Mouse (Mus musculus): ENCODE results near the gene Bcl2a1c. TPM values are rescaled to one million over a fixed set of nuclear protein-coding genes. Genes with fewer than 3 reads are reported as not detected.
A peak's percentile ranks its signal among the peaks of the same experiment; 100 is the strongest.
"Not testable (repeated sequence)": the region's sequence is repeated elsewhere in the genome, so short reads cannot be mapped to it uniquely, and the experiment has no call there.

Bcl2a1c gene
- total and polyA plus RNA-seq, 2 experiments from 2014 or later = not detected

DNA sequence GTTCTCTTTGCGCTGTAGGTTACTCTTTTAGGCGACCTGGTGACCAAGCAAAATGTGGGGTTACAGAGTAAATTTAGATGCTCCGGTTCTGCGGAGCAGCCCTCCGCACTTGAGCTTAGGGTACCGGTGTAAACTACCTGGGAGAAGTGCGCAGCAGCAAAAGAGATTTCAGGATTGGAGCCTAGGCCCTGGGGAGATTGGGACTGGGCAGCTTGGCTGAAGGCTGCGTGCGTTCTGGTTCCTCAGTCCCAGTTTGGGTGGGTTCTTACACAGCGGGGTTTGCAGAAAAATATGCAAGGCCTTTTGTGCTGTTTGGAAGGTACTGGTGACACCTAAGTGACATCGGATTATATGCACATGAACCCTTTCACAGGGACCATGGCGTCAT, 38.5 kb downstream of the Bcl2a1c start:
- peak overlapping the region; percentile 52 for H3K4me3 ChIP-seq (ENCODE audit: low read length)
- 0 out of 2 replicates have a peak, but pooled peaks have one; percentile 21 for ATAC-seq
- peak overlapping the region; percentile 83 for H3K4me2 ChIP-seq (ENCODE audit: low read depth, low read length)
- H3K4me1 ChIP-seq (ENCODE audit: insufficient read depth, low read length) = no peaks in the 10 kb centered on the region
- no peak for TF ChIP-seq CTCF (IDR thresholded peaks at IDR 0.05; ENCODE audit: low read depth)
- H3K36me3 ChIP-seq (ENCODE audit: insufficient read depth, low read length) = no peaks in the 10 kb centered on the region
- H3K27ac ChIP-seq = peak overlapping the region; percentile 60; the same call in 1 of the 2 replicates
- H3K27me3 ChIP-seq (ENCODE audit: insufficient read depth, low read length) = no peaks in the 10 kb centered on the region
- peak overlapping the region; percentile 65 for H3K9ac ChIP-seq (replicated peaks; ENCODE audit: low read length)
- 13% methylated on average over 12 of the region's 12 CpGs for WGBS
- DNase-seq (ENCODE audit: low spot score) = no peak
- H3K9me3 ChIP-seq (ENCODE audit: low read length) = no peaks in the 10 kb centered on the region

- WGBS = 59% methylated on average over 5 of the region's 5 CpGs
- H3K4me2 ChIP-seq (ENCODE audit: low read depth, low read length) = peak overlapping the region; percentile 83; the same call in 1 of the 2 replicates
- peak; percentile 38 for DNase-seq (ENCODE audit: low spot score)
- not testable (repeated sequence) for H3K36me3 ChIP-seq (ENCODE audit: insufficient read depth, low read length); H3K4me1 ChIP-seq (ENCODE audit: insufficient read depth, low read length); H3K9me3 ChIP-seq (ENCODE audit: low read length); H3K27ac ChIP-seq; H3K4me3 ChIP-seq (ENCODE audit: low read length); H3K27me3 ChIP-seq (ENCODE audit: insufficient read depth, low read length); H3K9ac ChIP-seq (replicated peaks; ENCODE audit: low read length)
- peak; percentile 48 for TF ChIP-seq CTCF (IDR thresholded peaks at IDR 0.05; ENCODE audit: low read depth)
- peak; percentile 46; the same call in 1 of the 2 replicates for ATAC-seq
Observed at GRCm38 (mm10) chr9:114369389-114369788, 39.5 kb downstream of the Bcl2a1c start.

DNA sequence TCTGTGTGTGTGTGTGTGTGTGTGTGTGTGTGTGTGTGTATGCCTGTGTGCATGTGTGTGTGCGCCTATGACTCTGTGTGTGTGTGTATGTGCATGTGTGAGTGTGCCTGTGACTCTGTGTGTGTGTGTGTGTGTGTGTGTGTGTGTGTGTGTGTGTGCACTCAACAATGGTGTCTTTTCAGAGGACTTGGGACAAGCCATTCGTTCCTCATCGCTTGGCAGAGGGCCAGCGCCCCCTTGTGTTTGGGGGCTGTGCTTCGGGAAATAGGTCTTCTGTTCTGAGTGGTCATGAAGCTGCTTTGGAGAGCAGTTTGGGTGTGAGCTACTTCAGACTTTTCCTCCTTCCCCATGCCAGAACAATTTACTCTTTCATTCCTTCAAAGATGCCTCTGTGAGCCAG, 41.8 kb downstream of the Bcl2a1c start:
- H3K4me3 ChIP-seq (ENCODE audit: low read length); H3K9me3 ChIP-seq (ENCODE audit: low read length); H3K9ac ChIP-seq (replicated peaks; ENCODE audit: low read length); H3K27me3 ChIP-seq (ENCODE audit: insufficient read depth, low read length); H3K4me2 ChIP-seq (ENCODE audit: low read depth, low read length); H3K27ac ChIP-seq; H3K4me1 ChIP-seq (ENCODE audit: insufficient read depth, low read length); H3K36me3 ChIP-seq (ENCODE audit: insufficient read depth, low read length): not testable (repeated sequence)
- 25% methylated on average over 5 of the region's 5 CpGs for WGBS
- DNase-seq (ENCODE audit: low spot score) (peak; percentile 57), ATAC-seq (0 out of 2 replicates have a peak, but pooled peaks have one; percentile 4)
- TF ChIP-seq CTCF (IDR thresholded peaks at IDR 0.05; ENCODE audit: low read depth) = peak; percentile 38

DNA sequence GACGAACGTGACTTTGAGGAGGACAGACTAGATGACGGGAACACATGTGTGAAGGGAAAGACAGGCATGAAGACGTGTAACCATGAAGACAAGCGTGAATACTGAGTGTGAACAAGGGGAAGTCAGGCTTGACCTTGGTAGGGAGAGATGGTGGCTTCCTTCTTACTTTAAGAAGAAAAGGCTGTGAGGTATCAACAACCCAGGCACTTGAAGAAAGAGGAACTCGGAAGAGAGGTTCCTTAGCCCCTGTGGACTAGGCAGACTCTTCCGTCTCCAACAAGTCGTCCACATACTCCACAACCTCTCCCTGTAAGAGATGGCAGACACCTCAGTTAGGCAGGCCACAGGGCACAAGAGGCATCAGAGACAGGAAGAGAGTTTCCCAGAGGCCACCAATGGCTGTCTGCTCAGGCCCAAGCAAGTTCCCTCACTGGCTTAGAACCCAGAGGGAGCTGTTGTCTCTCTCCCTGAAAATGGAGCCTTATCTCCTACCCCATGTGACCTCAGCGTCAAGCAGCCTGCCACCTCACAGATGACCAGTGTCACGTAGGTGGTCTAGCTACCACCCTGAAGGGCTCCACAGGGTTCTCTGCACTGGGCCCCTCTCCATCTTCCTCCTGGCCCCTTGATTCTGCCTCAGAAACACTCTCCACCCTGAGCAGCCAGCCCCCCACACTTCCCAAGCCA, 45.5 kb downstream of the Bcl2a1c start:
- ATAC-seq = no peak
- H3K9me3 ChIP-seq (ENCODE audit: low read length) = no peaks in the 10 kb centered on the region
- 91% methylated on average over 10 of the region's 10 CpGs for WGBS
- no peaks in the 10 kb centered on the region for H3K4me1 ChIP-seq (ENCODE audit: insufficient read depth, low read length)
- no peak overlapping the region for H3K4me3 ChIP-seq (ENCODE audit: low read length)
- TF ChIP-seq CTCF (IDR thresholded peaks at IDR 0.05; ENCODE audit: low read depth) = no peak
- no peak overlapping the region for H3K4me2 ChIP-seq (ENCODE audit: low read depth, low read length)
- H3K27ac ChIP-seq = no peak overlapping the region
- H3K27me3 ChIP-seq (ENCODE audit: insufficient read depth, low read length) = no peaks in the 10 kb centered on the region
- H3K9ac ChIP-seq (replicated peaks; ENCODE audit: low read length) = no peak overlapping the region
- H3K36me3 ChIP-seq (ENCODE audit: insufficient read depth, low read length) = peaks cover 5% of the 10 kb centered on the region; the same call in 1 of the 2 replicates
- DNase-seq (ENCODE audit: low spot score) = no peak

DNA sequence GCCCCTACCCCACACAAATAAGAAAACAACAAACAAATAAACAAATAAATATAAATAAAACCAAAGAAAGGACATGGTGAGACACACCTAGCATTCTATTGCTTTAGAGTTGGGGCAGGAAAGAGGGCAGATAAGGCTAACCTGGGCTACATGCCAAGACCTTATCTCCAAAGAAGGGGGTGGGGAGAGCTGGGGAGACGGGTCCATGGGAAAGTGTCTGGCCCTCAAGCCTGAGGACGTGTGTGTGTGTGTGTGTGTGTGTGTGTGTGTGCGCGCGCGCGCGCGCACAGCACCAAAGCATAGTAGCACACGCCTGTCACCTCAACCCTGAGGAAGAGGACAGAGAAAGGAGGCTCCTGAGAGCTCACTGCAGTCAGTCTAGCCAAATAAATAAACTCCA, 47.2 kb downstream of the Bcl2a1c start:
- Histone ChIP-seq H3K4me3 (ENCODE audit: low read length) (no peak overlapping the region), H3K9ac (replicated peaks; ENCODE audit: low read length) (no peak overlapping the region), H3K9me3 (ENCODE audit: low read length) (no peaks in the 10 kb centered on the region), H3K27ac (no peak overlapping the region), H3K4me1 (ENCODE audit: insufficient read depth, low read length) (no peaks in the 10 kb centered on the region), H3K27me3 (ENCODE audit: insufficient read depth, low read length) (no peaks in the 10 kb centered on the region), H3K36me3 (ENCODE audit: insufficient read depth, low read length) (peaks cover 5% of the 10 kb centered on the region; the same call in 1 of the 2 replicates), H3K4me2 (ENCODE audit: low read depth, low read length) (no peak overlapping the region)
- no peak for TF ChIP-seq CTCF (IDR thresholded peaks at IDR 0.05; ENCODE audit: low read depth)
- ATAC-seq (no peak), DNase-seq (ENCODE audit: low spot score) (no peak)
- 95% methylated on average over 10 of the region's 10 CpGs for WGBS

GRCm38 (mm10) chr9:114379871-114380270, 49.9 kb downstream of the Bcl2a1c start:
- Histone ChIP-seq H3K27me3 (ENCODE audit: insufficient read depth, low read length) (no peaks in the 10 kb centered on the region), H3K27ac (no peak overlapping the region), H3K4me2 (ENCODE audit: low read depth, low read length) (no peak overlapping the region), H3K4me1 (ENCODE audit: insufficient read depth, low read length) (no peaks in the 10 kb centered on the region), H3K9ac (replicated peaks; ENCODE audit: low read length) (no peak overlapping the region), H3K9me3 (ENCODE audit: low read length) (no peaks in the 10 kb centered on the region), H3K36me3 (ENCODE audit: insufficient read depth, low read length) (peaks cover 13% of the 10 kb centered on the region; the same call in 1 of the 2 replicates), H3K4me3 (ENCODE audit: low read length) (no peak overlapping the region)
- DNase-seq (ENCODE audit: low spot score) (no peak), ATAC-seq (no peak)
- 92% methylated on average over 12 of the region's 12 CpGs for WGBS
- no peak for TF ChIP-seq CTCF (IDR thresholded peaks at IDR 0.05; ENCODE audit: low read depth)

Other genes starting within 250 kb of the Bcl2a1c start
- 22.7 and 24.7 TPM in 2 replicates for gene Crtap, start 60.5 kb downstream of the Bcl2a1c start, total RNA-seq (2014; rRNA removed)
- gene Crtap, start 60.5 kb downstream of the Bcl2a1c start, polyA plus RNA-seq (2015; fragmentation: Nextera tagmentation; extraction: Ambion mirVana) = 31.8 and 34.2 TPM in 2 replicates
- gene Glb1, start 70.9 kb downstream of the Bcl2a1c start, total RNA-seq (2014; rRNA removed) = 37.5 and 41.9 TPM in 2 replicates
- 35.7 and 36.2 TPM in 2 replicates for gene Glb1, start 70.9 kb downstream of the Bcl2a1c start, polyA plus RNA-seq (2015; fragmentation: Nextera tagmentation; extraction: Ambion mirVana)
- 6.1 and 9.4 TPM in 2 replicates for gene Tmppe, start 71.0 kb downstream of the Bcl2a1c start, total RNA-seq (2014; rRNA removed)
- 5.9 and 7.1 TPM in 2 replicates for gene Tmppe, start 71.0 kb downstream of the Bcl2a1c start, polyA plus RNA-seq (2015; fragmentation: Nextera tagmentation; extraction: Ambion mirVana)
- gene Ccr4, start 174.8 kb downstream of the Bcl2a1c start, total RNA-seq (2014; rRNA removed) = not detected in 2 replicates
- not detected in 2 replicates for gene Ccr4, start 174.8 kb downstream of the Bcl2a1c start, polyA plus RNA-seq (2015; fragmentation: Nextera tagmentation; extraction: Ambion mirVana)
- not detected in 2 replicates for gene C130032M10Rik, start 185.6 kb downstream of the Bcl2a1c start, total RNA-seq (2014; rRNA removed)
- not detected in 2 replicates for gene C130032M10Rik, start 185.6 kb downstream of the Bcl2a1c start, polyA plus RNA-seq (2015; fragmentation: Nextera tagmentation; extraction: Ambion mirVana)
- gene Trim71, start 234.2 kb downstream of the Bcl2a1c start, total RNA-seq (2014; rRNA removed) = 0.10 and 0.25 TPM in 2 replicates
- 0.20 and 0.24 TPM in 2 replicates for gene Trim71, start 234.2 kb downstream of the Bcl2a1c start, polyA plus RNA-seq (2015; fragmentation: Nextera tagmentation; extraction: Ambion mirVana)